Mouse (Mus musculus) limb, embryonic 15.5 days (tissue): Measurements from ENCODE around the gene Asb15. TPM values are rescaled to one million over a fixed set of nuclear protein-coding genes. Genes with fewer than 3 reads are reported as not detected.

Experiments used
- ATAC-seq: fragments of 200-750 bp; cut with Nextera tagmentation; 2 replicates; pipeline ENCODE4 v1.8.0; 2017; ENCODE audit warnings: low read depth, moderate TSS enrichment; ENCODE audit not compliant: insufficient number of reproducible peaks, low FRiP score, low TSS enrichment
- H3K27ac ChIP-seq: fragments of 300-500 bp; sonication (generic); 2 replicates; pipeline ENCODE4 v1.5.1; 2015; ENCODE audit warnings: moderate library complexity, mild to moderate bottlenecking, inconsistent platforms
- H3K27me3 ChIP-seq: fragments of 300-500 bp; sonication (generic); 2 replicates; pipeline ENCODE4 v1.6.1; 2015; ENCODE audit warnings: inconsistent platforms
- H3K36me3 ChIP-seq: fragments of 300-500 bp; sonication (generic); 2 replicates; pipeline ENCODE4 v1.6.1; 2015; ENCODE audit warnings: inconsistent platforms
- H3K4me1 ChIP-seq: fragments of 300-500 bp; sonication (generic); 2 replicates; pipeline ENCODE4 v1.6.1; 2015; ENCODE audit warnings: inconsistent platforms
- H3K4me2 ChIP-seq: fragments of 300-500 bp; sonication (generic); 2 replicates; pipeline ENCODE4 v1.6.1; 2015; ENCODE audit warnings: mild to moderate bottlenecking, inconsistent platforms
- H3K4me3 ChIP-seq: fragments of 300-500 bp; sonication (generic); 2 replicates; pipeline ENCODE4 v1.5.1; 2015; ENCODE audit warnings: mild to moderate bottlenecking, inconsistent platforms
- H3K9ac ChIP-seq: fragments of 300-500 bp; sonication (generic); 2 replicates; pipeline ENCODE4 v1.6.1; 2015; ENCODE audit warnings: inconsistent platforms
- H3K9me3 ChIP-seq: fragments of 300-500 bp; sonication (generic); 2 replicates; pipeline ENCODE4 v1.6.1; 2016; ENCODE audit warnings: inconsistent platforms
- WGBS: fragments of 180-500 bp; shearing (Covaris S2); methylation state at CpG from one replicate; pipeline ENCODE4 v1.1.7; 2015; 5-methylcytosine and 5-hydroxymethylcytosine counted together
- polyA plus RNA-seq: library from polyadenylated mRNA; unstranded; fragments of >200 nt; fragmentation: Nextera tagmentation; extraction: Ambion mirVana; gene quantifications from 2 replicates; pipeline ENCODE4 v1.2.1, GENCODE M21; 2015

Asb15 gene
- polyA plus RNA-seq, 1 experiment from 2014 or later: not detected

DNA sequence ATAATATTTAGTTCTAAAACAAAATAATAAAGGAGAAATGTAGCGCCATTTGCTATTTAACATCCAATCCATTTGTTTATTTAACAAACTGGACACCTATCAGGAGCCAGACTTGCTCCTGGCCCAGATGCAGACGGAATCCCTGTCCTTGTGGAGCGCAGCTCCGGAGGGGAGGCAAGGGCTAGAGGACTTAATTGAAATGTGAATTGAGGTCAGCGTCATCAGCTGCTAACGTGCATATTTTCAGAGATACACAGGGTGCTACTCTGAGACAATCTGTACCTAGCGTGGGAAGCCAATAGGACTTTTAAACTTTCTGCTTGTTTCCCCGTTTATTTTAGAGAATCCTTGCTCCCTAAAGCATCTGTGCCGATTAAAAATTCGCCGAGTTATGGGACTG lies 42.3 kb downstream of the Asb15 start:
- Histone ChIP-seq H3K4me1 (no peaks in the 10 kb centered on the region), H3K9ac (no peak overlapping the region), H3K4me2 (no peak overlapping the region), H3K4me3 (no peak overlapping the region), H3K9me3 (no peaks in the 10 kb centered on the region), H3K36me3 (no peaks in the 10 kb centered on the region), H3K27me3 (no peaks in the 10 kb centered on the region), H3K27ac (no peak overlapping the region)
- 70% methylated on average over 11 of the region's 11 CpGs for WGBS
- ATAC-seq: no peak

DNA sequence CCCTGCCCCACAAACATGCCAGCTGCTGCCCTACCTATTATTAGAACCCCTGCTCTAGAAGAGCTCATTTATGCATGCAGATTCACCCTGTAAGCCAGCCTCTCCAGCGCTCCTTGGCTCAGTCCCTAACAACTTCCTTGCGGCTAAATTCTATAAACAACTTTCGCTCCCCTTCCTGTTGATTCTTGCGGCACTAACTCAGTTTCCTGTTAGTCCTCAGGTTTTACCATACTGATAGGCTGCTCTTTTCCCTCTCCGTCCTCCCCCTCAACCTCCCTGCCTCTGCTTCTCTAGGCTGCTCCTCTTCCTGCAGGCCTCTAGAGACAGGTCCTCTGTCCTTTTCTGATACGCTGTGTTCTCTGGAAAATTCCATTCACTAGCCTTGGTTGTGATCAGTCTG lies 43.2 kb downstream of the Asb15 start:
- no peak overlapping the region for H3K9ac ChIP-seq
- no peaks in the 10 kb centered on the region for H3K9me3 ChIP-seq
- H3K4me1 ChIP-seq: no peaks in the 10 kb centered on the region
- 73% methylated on average over 6 of the region's 6 CpGs for WGBS
- H3K4me3 ChIP-seq: no peak overlapping the region
- ATAC-seq: no peak
- no peaks in the 10 kb centered on the region for H3K27me3 ChIP-seq
- no peaks in the 10 kb centered on the region for H3K36me3 ChIP-seq
- no peak overlapping the region for H3K4me2 ChIP-seq
- no peak overlapping the region for H3K27ac ChIP-seq

DNA sequence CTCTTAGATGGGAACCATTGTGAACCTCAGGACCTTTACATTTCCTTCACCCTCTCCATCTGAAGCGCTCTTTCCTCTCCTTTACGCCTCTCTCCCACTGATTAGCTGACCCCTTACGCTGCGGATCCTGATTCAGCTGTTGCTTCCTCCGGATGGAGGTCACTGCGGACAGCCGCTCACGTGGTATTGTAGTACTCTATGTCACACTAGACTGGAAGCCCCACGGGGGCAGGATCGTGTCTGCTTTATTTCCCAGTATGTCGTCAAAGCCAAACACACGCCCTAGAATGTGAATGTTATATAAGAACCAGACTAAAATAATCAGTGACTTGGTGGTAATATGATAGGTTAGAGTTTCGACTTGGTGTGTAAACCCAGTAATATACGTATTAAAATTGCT lies 44.5 kb downstream of the Asb15 start:
- Histone ChIP-seq H3K36me3 (no peaks in the 10 kb centered on the region), H3K9ac (no peak overlapping the region), H3K4me1 (no peaks in the 10 kb centered on the region), H3K4me3 (no peak overlapping the region), H3K27ac (no peak overlapping the region), H3K9me3 (no peaks in the 10 kb centered on the region), H3K4me2 (no peak overlapping the region), H3K27me3 (no peaks in the 10 kb centered on the region)
- ATAC-seq: no peak
- WGBS: 87% methylated on average over 14 of the region's 14 CpGs

DNA sequence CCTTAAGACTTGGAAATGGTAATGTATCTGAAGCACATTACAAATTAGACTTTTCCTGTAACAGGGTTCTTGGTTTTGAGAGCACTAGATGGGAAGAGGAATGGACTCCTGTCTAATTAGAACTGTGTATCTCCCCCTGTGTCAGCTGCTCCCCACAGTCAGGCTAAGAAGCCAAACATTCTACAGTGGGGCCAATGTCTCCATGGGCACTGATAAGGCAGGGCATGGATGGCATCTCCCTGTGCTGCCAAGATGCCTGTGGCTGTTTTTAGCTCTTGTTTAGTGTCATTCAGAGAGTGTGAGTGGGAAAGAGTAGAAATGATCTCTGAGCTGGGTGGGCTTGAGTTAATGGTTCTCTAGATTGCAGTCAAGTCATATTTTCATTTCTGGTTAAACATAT lies 45.4 kb downstream of the Asb15 start:
- Histone ChIP-seq H3K9me3 (no peaks in the 10 kb centered on the region), H3K4me3 (no peak overlapping the region), H3K9ac (no peak overlapping the region), H3K36me3 (no peaks in the 10 kb centered on the region), H3K4me1 (no peaks in the 10 kb centered on the region), H3K4me2 (no peak overlapping the region), H3K27ac (no peak overlapping the region), H3K27me3 (no peaks in the 10 kb centered on the region)
- ATAC-seq: no peak

DNA sequence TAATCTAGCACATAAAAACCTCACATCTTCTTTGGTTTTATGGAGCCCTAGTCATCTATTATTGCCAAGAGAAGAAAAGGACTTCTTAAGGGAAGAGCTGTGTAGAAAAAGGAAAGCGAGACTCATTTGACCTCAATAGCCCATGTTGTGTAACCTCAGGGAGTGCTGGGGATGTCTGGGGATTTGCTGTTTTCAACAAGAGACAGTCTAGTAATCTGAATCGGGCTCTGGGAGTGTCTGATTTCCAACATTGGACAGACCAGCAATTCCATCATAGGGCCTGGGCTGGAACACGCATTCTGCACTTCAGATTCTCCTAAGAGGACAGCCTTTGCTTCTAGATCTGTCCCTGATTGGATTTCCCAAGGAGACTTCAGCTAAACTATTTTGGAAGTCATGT lies 55.5 kb downstream of the Asb15 start:
- H3K27ac ChIP-seq: no peak overlapping the region
- no peak overlapping the region for H3K4me2 ChIP-seq
- WGBS: 72% methylated on average over 3 of the region's 3 CpGs
- H3K9ac ChIP-seq: no peak overlapping the region
- no peaks in the 10 kb centered on the region for H3K27me3 ChIP-seq
- no peak for ATAC-seq
- H3K4me3 ChIP-seq: no peak overlapping the region
- H3K9me3 ChIP-seq: no peaks in the 10 kb centered on the region
- no peaks in the 10 kb centered on the region for H3K36me3 ChIP-seq
- no peaks in the 10 kb centered on the region for H3K4me1 ChIP-seq

DNA sequence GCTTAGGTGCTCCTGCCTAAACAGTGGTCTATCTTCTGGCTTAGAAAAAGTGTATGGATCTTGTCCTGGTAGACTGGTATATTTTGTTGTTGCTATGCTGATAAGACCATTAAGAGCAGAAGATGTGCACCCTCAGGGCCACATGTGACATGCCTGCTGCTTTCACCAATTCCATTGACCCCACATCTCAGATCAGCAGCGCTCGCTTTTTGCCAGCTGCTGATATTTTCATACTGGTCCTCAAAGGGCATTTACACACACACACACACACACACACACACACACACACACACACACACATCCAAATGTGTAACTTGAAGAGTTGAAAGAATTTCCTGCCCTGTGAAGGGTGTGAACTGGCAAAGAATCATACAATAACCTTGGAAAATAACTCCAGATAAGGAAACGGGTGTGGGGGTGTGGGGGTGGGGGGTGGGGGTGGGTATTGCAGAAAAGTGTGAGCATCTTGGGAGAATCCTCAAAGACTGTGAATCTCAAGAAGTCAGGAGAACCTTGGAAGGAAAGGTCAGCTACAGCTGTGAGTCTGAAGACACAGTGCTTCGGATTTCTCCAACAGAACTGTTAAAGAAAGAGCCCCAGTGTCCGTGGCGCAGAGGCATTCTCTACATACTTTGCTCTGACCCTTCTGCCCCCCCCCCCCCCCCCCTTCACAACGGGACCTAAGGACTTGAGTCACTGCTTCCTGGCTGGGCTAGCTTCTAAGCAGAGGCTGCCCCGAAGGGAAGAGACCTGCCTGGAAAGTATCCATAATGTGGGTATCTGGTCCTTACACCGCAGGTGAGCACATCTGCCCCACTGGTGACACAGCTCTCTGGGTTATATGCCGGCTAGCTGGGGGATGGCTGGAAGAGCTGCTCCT lies 57.7 kb downstream of the Asb15 start:
- no peaks in the 10 kb centered on the region for H3K9me3 ChIP-seq
- H3K9ac ChIP-seq: no peak overlapping the region
- WGBS: 48% methylated on average over 9 of the region's 10 CpGs
- no peak for ATAC-seq
- H3K4me2 ChIP-seq: no peak overlapping the region
- no peaks in the 10 kb centered on the region for H3K4me1 ChIP-seq
- H3K36me3 ChIP-seq: no peaks in the 10 kb centered on the region
- no peak overlapping the region for H3K4me3 ChIP-seq
- H3K27me3 ChIP-seq: no peaks in the 10 kb centered on the region
- H3K27ac ChIP-seq: no peak overlapping the region

DNA sequence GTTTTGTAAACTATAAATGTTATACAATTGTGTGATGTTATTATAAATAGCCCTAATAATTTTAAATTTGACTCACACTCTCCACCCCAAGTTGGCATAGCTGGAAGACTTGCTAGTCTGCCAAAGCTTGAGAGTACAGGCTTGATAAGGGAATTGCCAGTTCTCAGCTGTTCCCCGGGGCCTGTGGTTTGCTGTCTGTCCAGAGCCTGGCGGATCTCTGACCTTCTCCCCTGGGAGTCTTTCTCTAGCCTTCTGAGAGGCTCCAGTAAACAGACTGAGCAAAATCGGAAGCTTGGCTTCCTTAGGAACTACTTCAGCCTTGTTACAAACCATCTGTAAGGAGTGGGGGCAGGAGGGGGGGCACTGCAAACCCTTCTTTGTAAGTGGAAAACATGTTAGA lies 58.9 kb downstream of the Asb15 start:
- Histone ChIP-seq H3K9ac (no peak overlapping the region), H3K36me3 (no peaks in the 10 kb centered on the region), H3K4me2 (no peak overlapping the region), H3K4me1 (no peaks in the 10 kb centered on the region), H3K4me3 (no peak overlapping the region), H3K9me3 (no peaks in the 10 kb centered on the region), H3K27ac (no peak overlapping the region), H3K27me3 (no peaks in the 10 kb centered on the region)
- ATAC-seq: no peak
- WGBS: 45% methylated on average over 3 of the region's 3 CpGs

DNA sequence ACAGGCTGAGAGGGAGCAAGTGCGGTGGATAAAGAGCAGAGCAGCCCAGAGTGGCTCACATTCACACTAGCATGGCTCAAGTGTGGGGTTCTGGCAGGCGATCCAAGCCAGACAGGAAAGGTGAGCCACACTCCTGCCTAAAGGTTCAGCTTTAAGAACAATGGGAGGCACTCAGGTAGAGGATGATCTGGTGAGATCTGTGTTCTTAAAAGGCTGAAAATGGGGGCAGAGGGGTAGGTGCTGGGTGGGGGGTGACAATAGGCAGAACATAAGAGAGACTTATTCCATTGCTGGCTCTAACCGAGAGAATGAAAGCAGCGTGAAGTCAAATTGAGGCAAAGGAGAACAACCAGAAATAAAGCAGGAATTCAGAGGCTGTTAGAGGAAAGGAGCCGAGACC lies 62.3 kb downstream of the Asb15 start:
- Histone ChIP-seq H3K9ac (no peak overlapping the region), H3K36me3 (no peaks in the 10 kb centered on the region), H3K9me3 (no peaks in the 10 kb centered on the region), H3K27ac (no peak overlapping the region), H3K4me1 (no peaks in the 10 kb centered on the region), H3K4me2 (no peak overlapping the region), H3K4me3 (no peak overlapping the region), H3K27me3 (no peaks in the 10 kb centered on the region)
- ATAC-seq: no peak
- WGBS: 84% methylated on average over 5 of the region's 5 CpGs

DNA sequence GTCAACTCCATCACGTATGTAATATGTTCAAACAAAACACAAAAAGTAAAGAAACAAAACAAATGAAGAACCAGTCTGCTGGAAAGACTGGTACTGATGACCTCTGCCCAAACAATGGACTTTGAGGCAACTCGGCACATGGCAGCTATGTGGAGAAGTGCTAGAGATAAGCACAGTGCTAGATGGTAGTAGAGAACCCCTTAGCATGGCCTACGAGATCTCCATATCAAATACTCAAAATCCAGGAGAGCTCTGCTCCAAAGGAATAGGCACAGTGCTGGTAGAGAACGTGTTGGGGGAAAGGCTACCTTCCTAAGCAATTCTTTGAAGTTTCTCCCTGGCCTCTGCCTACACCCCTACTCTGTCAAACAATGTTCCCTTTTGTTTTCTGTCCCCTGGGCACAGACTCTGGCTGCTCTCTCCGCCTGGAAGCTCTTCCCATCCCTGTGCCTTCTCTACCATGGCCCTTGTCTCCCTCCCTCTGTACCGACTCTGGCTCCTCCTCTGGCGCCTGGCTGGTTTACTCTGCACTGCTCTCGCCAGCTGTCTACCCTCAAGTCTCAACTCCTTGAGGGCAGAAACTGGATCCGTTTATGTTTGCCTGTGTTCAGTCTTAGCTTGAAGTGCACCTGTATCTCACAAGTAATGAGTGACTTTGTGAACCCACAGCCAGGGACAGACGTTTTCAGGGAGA lies 63.7 kb downstream of the Asb15 start:
- H3K9me3 ChIP-seq: no peaks in the 10 kb centered on the region
- no peak for ATAC-seq
- no peaks in the 10 kb centered on the region for H3K27me3 ChIP-seq
- no peak overlapping the region for H3K4me3 ChIP-seq
- no peak overlapping the region for H3K27ac ChIP-seq
- no peaks in the 10 kb centered on the region for H3K36me3 ChIP-seq
- WGBS: 43% methylated on average over 10 of the region's 10 CpGs
- H3K9ac ChIP-seq: no peak overlapping the region
- no peak overlapping the region for H3K4me2 ChIP-seq
- H3K4me1 ChIP-seq: no peaks in the 10 kb centered on the region

DNA sequence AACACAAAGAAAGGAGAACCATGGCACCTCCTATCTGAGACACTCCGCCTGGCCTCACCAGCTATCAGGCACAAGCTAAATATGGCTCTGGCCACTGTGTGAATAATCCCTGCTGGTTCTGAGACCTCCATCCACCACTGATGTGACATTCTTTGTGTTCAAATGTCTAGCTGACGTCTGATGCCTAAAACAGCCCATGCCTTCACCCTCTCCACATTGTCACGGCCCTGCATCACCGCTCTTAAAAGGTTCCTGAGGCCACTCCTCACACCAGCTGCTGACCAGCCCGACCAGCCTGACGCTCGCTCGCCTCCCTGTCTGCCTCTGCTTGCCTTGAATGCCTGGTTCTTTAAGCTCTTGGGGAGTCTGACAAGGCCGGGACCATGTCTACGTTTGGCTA lies 69.6 kb downstream of the Asb15 start, which contains the start of gene Lmod2:
Lmod2 (plus strand) TSS at position 263 of the 400 bp plus-strand sequence.
- Histone ChIP-seq H3K36me3 (no peaks in the 10 kb centered on the region), H3K27me3 (no peaks in the 10 kb centered on the region), H3K9ac (no peak within 1 kb of the TSS), H3K27ac (no peak within 1 kb of the TSS), H3K9me3 (no peaks in the 10 kb centered on the region), H3K4me3 (no peak within 1 kb of the TSS), H3K4me1 (no peaks in the 10 kb centered on the region), H3K4me2 (no peak within 1 kb of the TSS)
- WGBS: 77% methylated on average over 10 of the region's 10 CpGs
- ATAC-seq: no peak

DNA sequence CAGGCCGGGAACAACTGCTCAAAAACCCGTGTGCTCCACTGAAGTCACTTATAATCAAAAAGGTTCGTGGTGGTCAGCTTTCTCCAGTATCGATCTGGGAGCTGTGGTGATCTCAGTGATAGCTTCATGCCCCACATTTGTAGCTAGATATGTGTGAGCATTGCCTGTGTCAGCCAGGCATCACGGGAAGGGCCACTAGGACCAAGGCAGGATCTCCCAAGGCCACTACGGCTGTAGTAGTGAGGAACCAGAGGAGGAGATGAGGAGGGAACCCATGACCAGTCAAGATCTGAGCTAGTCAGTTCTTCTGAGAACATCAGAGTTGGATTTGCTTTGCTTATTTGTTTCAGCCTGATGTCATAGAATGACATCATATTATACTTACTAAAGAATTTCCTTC lies 71.2 kb downstream of the Asb15 start:
- no peak overlapping the region for H3K4me2 ChIP-seq
- no peaks in the 10 kb centered on the region for H3K4me1 ChIP-seq
- no peak for ATAC-seq
- H3K4me3 ChIP-seq: no peak overlapping the region
- no peaks in the 10 kb centered on the region for H3K36me3 ChIP-seq
- 87% methylated on average over 6 of the region's 6 CpGs for WGBS
- no peak overlapping the region for H3K9ac ChIP-seq
- no peak overlapping the region for H3K27ac ChIP-seq
- H3K27me3 ChIP-seq: no peaks in the 10 kb centered on the region
- H3K9me3 ChIP-seq: no peaks in the 10 kb centered on the region

DNA sequence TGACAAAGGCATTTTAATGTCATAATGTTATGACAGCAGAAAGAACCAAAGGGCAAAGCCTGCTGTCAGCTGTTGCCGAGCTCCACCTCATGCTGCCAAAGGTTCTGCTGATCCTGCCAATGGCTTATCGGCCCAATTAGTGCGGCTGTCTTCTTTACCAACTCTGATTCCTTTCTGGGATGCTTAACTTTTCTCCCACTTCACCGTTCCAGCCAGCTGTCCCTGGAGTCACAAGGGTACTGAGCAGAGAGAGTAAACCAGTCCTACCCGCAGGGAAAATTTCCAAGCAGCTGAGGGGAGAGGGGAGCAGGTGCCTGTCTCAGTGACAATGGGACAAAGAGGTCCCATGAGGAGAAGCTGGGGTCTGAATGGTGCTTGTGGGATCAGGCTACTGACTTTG lies 71.7 kb downstream of the Asb15 start:
- ATAC-seq: no peak
- 84% methylated on average over 5 of the region's 5 CpGs for WGBS

More for the DNA sequence above, 71.7 kb downstream of the Asb15 start:
- Histone ChIP-seq H3K27ac (no peak overlapping the region), H3K4me3 (no peak overlapping the region), H3K36me3 (no peaks in the 10 kb centered on the region), H3K9me3 (no peaks in the 10 kb centered on the region), H3K4me2 (no peak overlapping the region), H3K4me1 (no peaks in the 10 kb centered on the region), H3K9ac (no peak overlapping the region), H3K27me3 (no peaks in the 10 kb centered on the region)
